Mouse (Mus musculus): ENCODE results near the gene Gcc1. TPM values are rescaled to one million over a fixed set of nuclear protein-coding genes. Genes with fewer than 3 reads are reported as not detected.

Gcc1 gene
- polyA plus RNA-seq, 1 experiment from 2014 or later, result 7.2 TPM

GRCm38 (mm10) chr6:28416981-28417380 lies 11.2 kb downstream of the Gcc1 start:
- no peak overlapping the region for H3K27ac ChIP-seq (ENCODE audit: low read depth, low read length)

DNA sequence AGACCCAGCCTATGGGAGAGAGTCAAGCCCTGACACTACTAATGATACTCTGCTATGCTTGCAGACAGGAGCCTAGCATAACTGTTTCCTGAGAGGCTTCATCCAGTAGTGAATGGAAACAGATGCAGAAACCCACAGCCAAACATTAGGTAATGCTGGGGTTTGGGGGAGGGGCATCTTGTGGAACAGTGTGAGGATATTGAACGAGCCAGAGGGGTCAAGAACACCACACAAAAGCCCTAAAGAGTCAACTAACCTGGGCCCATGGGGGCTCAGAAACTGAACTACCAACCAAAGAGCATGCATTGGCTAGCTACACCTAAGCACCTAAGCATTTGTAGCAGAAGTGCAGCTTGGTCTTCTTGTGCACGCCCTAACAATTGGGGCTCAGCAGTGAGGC lies 17.0 kb downstream of the Gcc1 start:
- Histone ChIP-seq H3K36me3 (ENCODE audit: control insufficient read depth, insufficient read depth, low read length) (peaks cover 5% of the 10 kb centered on the region), H3K27ac (ENCODE audit: low read depth, low read length) (no peak overlapping the region), H3K27me3 (replicated peaks; ENCODE audit: control insufficient read depth, insufficient read depth, low read length) (no peaks in the 10 kb centered on the region), H3K9ac (ENCODE audit: low read length) (no peak overlapping the region), H3K9me3 (replicated peaks; ENCODE audit: control insufficient read depth, low read length) (no peaks in the 10 kb centered on the region), H3K4me3 (ENCODE audit: low read depth, low read length) (no peak overlapping the region), H3K4me1 (ENCODE audit: control insufficient read depth, insufficient read depth, low read length) (no peaks in the 10 kb centered on the region), H3K4me2 (ENCODE audit: low read length) (no peak overlapping the region)
- no peak for ATAC-seq
- WGBS, result 64% methylated on average over 2 of the region's 2 CpGs
- DNase-seq (ENCODE audit: low spot score), result no peak

More at GRCm38 (mm10) chr6:28416981-28417380, 11.2 kb downstream of the Gcc1 start:
- H3K4me3 ChIP-seq (ENCODE audit: low read depth, low read length), result no peak overlapping the region
- no peak overlapping the region for H3K9ac ChIP-seq (ENCODE audit: low read length)
- DNase-seq (ENCODE audit: low spot score), result no peak
- no peak overlapping the region for H3K4me2 ChIP-seq (ENCODE audit: low read length)
- H3K9me3 ChIP-seq (replicated peaks; ENCODE audit: control insufficient read depth, low read length), result no peaks in the 10 kb centered on the region
- H3K4me1 ChIP-seq (ENCODE audit: control insufficient read depth, insufficient read depth, low read length), result peaks cover 14% of the 10 kb centered on the region
- H3K27me3 ChIP-seq (replicated peaks; ENCODE audit: control insufficient read depth, insufficient read depth, low read length), result no peaks in the 10 kb centered on the region
- no peak for ATAC-seq
- H3K36me3 ChIP-seq (ENCODE audit: control insufficient read depth, insufficient read depth, low read length), result peaks cover 27% of the 10 kb centered on the region
- WGBS, result 83% methylated on average over 4 of the region's 4 CpGs

GRCm38 (mm10) chr6:28410053-28410452 lies 18.1 kb downstream of the Gcc1 start:
- 90% methylated on average over 9 of the region's 9 CpGs for WGBS
- H3K27ac ChIP-seq (ENCODE audit: low read depth, low read length), result no peak overlapping the region
- H3K4me3 ChIP-seq (ENCODE audit: low read depth, low read length), result no peak overlapping the region
- no peaks in the 10 kb centered on the region for H3K27me3 ChIP-seq (replicated peaks; ENCODE audit: control insufficient read depth, insufficient read depth, low read length)
- H3K4me2 ChIP-seq (ENCODE audit: low read length), result no peak overlapping the region
- DNase-seq (ENCODE audit: low spot score), result no peak
- H3K9ac ChIP-seq (ENCODE audit: low read length), result no peak overlapping the region
- H3K9me3 ChIP-seq (replicated peaks; ENCODE audit: control insufficient read depth, low read length), result no peaks in the 10 kb centered on the region
- H3K4me1 ChIP-seq (ENCODE audit: control insufficient read depth, insufficient read depth, low read length), result no peaks in the 10 kb centered on the region
- no peaks in the 10 kb centered on the region; the same call in 1 of the 2 replicates for H3K36me3 ChIP-seq (ENCODE audit: control insufficient read depth, insufficient read depth, low read length)
- no peak for ATAC-seq

DNA sequence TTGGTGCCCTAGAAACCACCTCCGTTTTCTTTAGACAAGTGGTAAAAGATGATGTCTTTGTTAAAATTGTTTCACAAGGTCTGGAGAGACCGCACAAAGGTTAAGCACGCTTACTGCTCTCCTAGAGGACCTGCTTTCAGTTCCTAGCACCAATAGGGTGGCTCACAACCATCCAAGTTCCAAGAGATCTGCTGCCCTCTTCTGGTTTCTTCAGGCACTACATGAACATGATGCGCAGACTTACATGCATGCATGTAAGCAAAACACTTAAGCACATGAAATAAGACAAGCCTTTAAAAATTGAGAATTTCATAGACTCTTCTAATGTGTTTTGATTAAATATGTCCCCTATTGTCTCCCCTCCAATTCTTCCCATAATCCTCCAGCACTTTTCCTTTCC lies 28.4 kb downstream of the Gcc1 start:
- 93% methylated on average over 4 of the region's 4 CpGs for WGBS
- Histone ChIP-seq H3K4me3 (ENCODE audit: low read depth, low read length) (no peak overlapping the region), H3K36me3 (ENCODE audit: control insufficient read depth, insufficient read depth, low read length) (no peaks in the 10 kb centered on the region), H3K4me2 (ENCODE audit: low read length) (no peak overlapping the region), H3K4me1 (ENCODE audit: control insufficient read depth, insufficient read depth, low read length) (peaks cover 12% of the 10 kb centered on the region), H3K27me3 (replicated peaks; ENCODE audit: control insufficient read depth, insufficient read depth, low read length) (peaks cover 6% of the 10 kb centered on the region; the same call in 1 of the 2 replicates), H3K9me3 (replicated peaks; ENCODE audit: control insufficient read depth, low read length) (0 out of 2 replicates have a peak, but pooled peaks cover 3% of the 10 kb centered on the region), H3K27ac (ENCODE audit: low read depth, low read length) (no peak overlapping the region), H3K9ac (ENCODE audit: low read length) (no peak overlapping the region)
- no peak for DNase-seq (ENCODE audit: low spot score)
- no peak for ATAC-seq

DNA sequence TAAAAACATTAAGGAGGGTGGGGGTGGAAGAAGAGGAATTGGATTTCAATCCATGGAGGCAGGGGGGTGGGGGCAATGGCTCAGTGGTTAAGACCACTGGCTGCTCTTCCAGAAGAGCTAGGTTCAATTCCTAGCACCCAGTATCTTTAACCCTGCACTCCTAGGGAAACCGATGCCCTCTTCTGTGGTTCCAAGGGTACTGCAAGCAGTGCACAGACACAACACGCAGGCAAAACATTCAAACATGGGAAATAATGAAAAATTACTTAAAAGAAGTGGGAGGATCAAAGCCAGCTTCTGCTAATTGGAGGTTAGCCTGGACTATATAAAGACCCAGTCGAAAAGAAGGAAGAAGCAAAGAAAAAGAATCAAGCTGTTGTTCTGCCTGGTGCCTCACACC lies 29.5 kb downstream of the Gcc1 start:
- no peak overlapping the region for H3K4me3 ChIP-seq (ENCODE audit: low read depth, low read length)
- 0 out of 2 replicates have a peak, but pooled peaks cover 3% of the 10 kb centered on the region for H3K9me3 ChIP-seq (replicated peaks; ENCODE audit: control insufficient read depth, low read length)
- DNase-seq (ENCODE audit: low spot score), result no peak
- ATAC-seq, result no peak
- WGBS, result 81% methylated on average over 3 of the region's 3 CpGs
- H3K4me2 ChIP-seq (ENCODE audit: low read length), result no peak overlapping the region
- peaks cover 6% of the 10 kb centered on the region; the same call in 1 of the 2 replicates for H3K27me3 ChIP-seq (replicated peaks; ENCODE audit: control insufficient read depth, insufficient read depth, low read length)
- no peaks in the 10 kb centered on the region for H3K36me3 ChIP-seq (ENCODE audit: control insufficient read depth, insufficient read depth, low read length)
- no peak overlapping the region for H3K27ac ChIP-seq (ENCODE audit: low read depth, low read length)
- no peak overlapping the region for H3K9ac ChIP-seq (ENCODE audit: low read length)
- peaks cover 12% of the 10 kb centered on the region for H3K4me1 ChIP-seq (ENCODE audit: control insufficient read depth, insufficient read depth, low read length)

- ATAC-seq (peak; percentile 64), DNase-seq (ENCODE audit: low spot score) (peak; percentile 72)
- H3K4me3 ChIP-seq (ENCODE audit: low read depth, low read length), result peak within 1 kb of the TSS; percentile 43
- H3K4me1 ChIP-seq (ENCODE audit: control insufficient read depth, insufficient read depth, low read length), result peaks cover 12% of the 10 kb centered on the region
- H3K27ac ChIP-seq (ENCODE audit: low read depth, low read length), result peak within 1 kb of the TSS; percentile 76
- H3K9me3 ChIP-seq (replicated peaks; ENCODE audit: control insufficient read depth, low read length), result 0 out of 2 replicates have a peak, but pooled peaks cover 3% of the 10 kb centered on the region
- WGBS, result under 1% methylated on average over 33 of the region's 33 CpGs
- H3K27me3 ChIP-seq (replicated peaks; ENCODE audit: control insufficient read depth, insufficient read depth, low read length), result peaks cover 6% of the 10 kb centered on the region; the same call in 1 of the 2 replicates
- peak within 1 kb of the TSS; percentile 81 for H3K4me2 ChIP-seq (ENCODE audit: low read length)
- peak within 1 kb of the TSS; percentile 66 for H3K9ac ChIP-seq (ENCODE audit: low read length)
- H3K36me3 ChIP-seq (ENCODE audit: control insufficient read depth, insufficient read depth, low read length), result no peaks in the 10 kb centered on the region
These were observed 30.4 kb downstream of the Gcc1 start, which contains the start of gene Zfp800 for GRCm38 (mm10) chr6:28397681-28398203. Gene Zfp800 (minus strand): TSS chr6:28398005.

DNA sequence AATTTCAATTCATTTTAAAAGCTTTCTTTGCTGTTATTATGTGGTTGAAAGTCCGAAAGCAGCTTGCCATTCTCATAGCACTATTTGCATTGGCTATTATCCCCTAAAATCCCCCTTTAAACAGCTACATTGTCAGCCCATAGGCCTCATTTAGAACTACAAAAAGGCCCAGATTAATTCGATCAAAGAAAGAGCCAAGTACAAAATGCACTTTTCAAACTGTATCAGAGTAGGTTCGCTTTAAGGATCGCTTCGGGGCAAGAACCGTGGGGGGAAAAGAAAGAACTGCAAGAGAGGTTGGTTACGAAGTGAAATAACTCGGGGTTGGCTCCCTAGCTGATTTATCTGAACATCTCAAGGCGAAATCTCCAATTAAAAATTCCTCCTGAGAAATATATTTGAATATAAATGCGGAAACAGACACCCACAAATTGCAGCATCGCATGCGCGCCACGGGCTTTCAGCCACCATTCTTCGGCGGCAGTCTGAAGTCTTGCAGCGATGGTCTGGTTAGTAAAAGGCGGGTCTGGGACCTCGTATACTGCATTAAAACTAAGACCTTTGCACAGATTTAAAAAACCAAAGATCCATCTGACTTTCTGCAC lies 31.2 kb downstream of the Gcc1 start:
- Histone ChIP-seq H3K4me2 (ENCODE audit: low read length) (peak overlapping the region; percentile 81), H3K9ac (ENCODE audit: low read length) (peak overlapping the region; percentile 66), H3K27me3 (replicated peaks; ENCODE audit: control insufficient read depth, insufficient read depth, low read length) (peaks cover 6% of the 10 kb centered on the region; the same call in 1 of the 2 replicates), H3K27ac (ENCODE audit: low read depth, low read length) (peak overlapping the region; percentile 76), H3K4me3 (ENCODE audit: low read depth, low read length) (peak overlapping the region; percentile 43), H3K4me1 (ENCODE audit: control insufficient read depth, insufficient read depth, low read length) (peaks cover 12% of the 10 kb centered on the region), H3K36me3 (ENCODE audit: control insufficient read depth, insufficient read depth, low read length) (no peaks in the 10 kb centered on the region), H3K9me3 (replicated peaks; ENCODE audit: control insufficient read depth, low read length) (0 out of 2 replicates have a peak, but pooled peaks cover 3% of the 10 kb centered on the region)
- ATAC-seq (peak; percentile 76), DNase-seq (ENCODE audit: low spot score) (peak; percentile 88)
- WGBS, result under 1% methylated on average over 19 of the region's 19 CpGs

- Histone ChIP-seq H3K4me3 (ENCODE audit: low read depth, low read length) (peak overlapping the region; percentile 43), H3K4me2 (ENCODE audit: low read length) (peak overlapping the region; percentile 81), H3K36me3 (ENCODE audit: control insufficient read depth, insufficient read depth, low read length) (no peaks in the 10 kb centered on the region), H3K4me1 (ENCODE audit: control insufficient read depth, insufficient read depth, low read length) (peaks cover 12% of the 10 kb centered on the region), H3K9me3 (replicated peaks; ENCODE audit: control insufficient read depth, low read length) (0 out of 2 replicates have a peak, but pooled peaks cover 3% of the 10 kb centered on the region), H3K27me3 (replicated peaks; ENCODE audit: control insufficient read depth, insufficient read depth, low read length) (peaks cover 6% of the 10 kb centered on the region; the same call in 1 of the 2 replicates), H3K27ac (ENCODE audit: low read depth, low read length) (no peak overlapping the region; the same call in 1 of the 2 replicates), H3K9ac (ENCODE audit: low read length) (peak overlapping the region; percentile 66)
- 5% methylated on average over 15 of the region's 15 CpGs for WGBS
- DNase-seq (ENCODE audit: low spot score), result no peak
- ATAC-seq, result peak; percentile 66
These were observed 31.9 kb downstream of the Gcc1 start for GRCm38 (mm10) chr6:28396051-28396852.

All from forebrain, embryonic 14.5 days (tissue).